Mouse (Mus musculus) C2C12 (cell line): ENCODE measurements around the gene Il6ra.

Source experiments
- CEBPB ChIP-seq: IDR thresholded peaks from one replicate; pipeline ENCODE4 v1.6.1; 2011; ENCODE audit warnings: low read depth, mild to moderate bottlenecking, control low read depth, moderate library complexity
- CTCF ChIP-seq: IDR thresholded peaks from one replicate; pipeline ENCODE4 v1.5.1; 2011; ENCODE audit not compliant: control insufficient read depth, insufficient read depth, insufficient read length
- MAX ChIP-seq: IDR thresholded peaks from one replicate; pipeline ENCODE4 v1.6.1; 2011; ENCODE audit warnings: mild to moderate bottlenecking, control low read depth
- MYOD1 ChIP-seq: IDR thresholded peaks from one replicate; pipeline ENCODE4 v1.6.1; 2011; ENCODE audit warnings: low read depth; ENCODE audit not compliant: control insufficient read depth, insufficient read length
- USF1 ChIP-seq: IDR thresholded peaks from one replicate; pipeline ENCODE4 v1.6.1; 2011; ENCODE audit warnings: low read depth, mild to moderate bottlenecking, control low read depth, moderate library complexity

- TF ChIP-seq CTCF (no peak), CEBPB (no peak), MAX (no peak), USF1 (no peak), MYOD1 (no peak)
These were observed 82.0 kb downstream of the Il6ra start, which contains the start of gene She for GRCm38 (mm10) chr3:89830815-89831591.
